Mouse (Mus musculus) neutrophil, adult 65 days (primary cell): ENCODE data around the gene Erlec1. TPM values are rescaled to one million over a fixed set of nuclear protein-coding genes. Genes with fewer than 3 reads are reported as not detected.

Experiments used
- total RNA-seq: library from RNA; stranded (reverse); gene quantifications from 2 replicates; pipeline ENCODE4 v1.2.4, GENCODE M21; 2023

The Erlec1 gene
- total RNA-seq = 16.3 and 19.7 TPM in 2 replicates

DNA sequence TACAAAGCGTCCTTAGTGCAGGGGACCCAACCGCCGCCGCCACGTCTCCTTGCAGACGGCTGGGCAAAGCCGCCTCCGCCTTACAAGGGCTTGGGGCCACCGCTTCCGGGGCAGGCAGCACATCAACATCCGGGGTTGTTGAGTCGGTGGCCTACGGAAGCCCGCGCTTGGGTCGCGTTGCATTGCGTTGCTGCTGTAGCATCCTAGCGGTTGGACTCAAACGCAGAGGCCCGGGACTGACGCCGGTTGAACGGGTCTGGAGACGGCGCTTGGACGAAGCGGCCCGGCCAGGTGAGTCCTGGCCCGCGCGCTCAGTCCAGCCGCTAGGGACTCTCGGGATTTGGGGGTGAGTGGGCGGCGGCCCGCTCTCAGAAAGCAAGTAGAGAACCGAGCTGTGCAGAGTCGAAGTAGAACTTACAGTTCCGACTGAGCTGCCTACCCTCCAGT is at the start of gene Erlec1:
Gene Erlec1, minus strand, starts transcription at position 57 of the 447 bp plus-strand sequence.

DNA sequence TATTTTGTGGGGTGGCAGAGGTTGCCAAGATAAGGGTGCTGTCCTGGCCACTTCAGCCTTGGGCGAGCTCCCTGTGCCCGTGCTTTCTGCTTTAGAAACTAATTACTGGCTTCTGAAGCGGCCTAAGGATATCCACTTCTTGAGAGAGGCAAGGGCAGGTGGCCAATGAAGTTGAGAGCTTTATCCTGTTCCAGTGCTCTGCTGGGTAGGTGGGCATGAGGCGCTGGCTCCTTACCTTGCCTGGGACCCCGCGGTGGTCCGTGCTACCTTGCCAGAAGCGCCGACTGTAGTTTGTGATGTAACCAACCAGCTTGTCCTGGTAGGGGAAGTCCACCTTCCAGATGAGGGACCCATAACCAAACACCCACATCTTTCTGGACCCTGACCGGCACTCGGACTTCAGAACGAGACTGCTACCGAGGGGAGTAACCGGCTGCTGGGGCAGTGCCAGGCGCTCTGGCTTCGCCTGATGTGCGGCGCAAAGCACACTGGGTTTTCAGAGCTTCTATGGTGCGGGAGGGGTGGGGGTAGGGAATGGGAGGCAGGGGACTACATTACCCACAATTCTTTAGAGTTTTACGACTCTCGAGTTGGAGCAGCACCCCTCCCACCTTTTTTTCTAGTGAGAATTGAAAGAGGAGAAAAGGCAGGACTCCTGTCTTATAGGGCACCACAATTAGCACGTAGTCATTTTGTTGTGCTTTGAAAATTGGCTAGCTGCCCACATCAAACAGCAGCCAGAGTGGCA is 31.9 kb upstream of the Erlec1 start, which contains the start of gene Chac2:
Gene Chac2, minus strand, starts transcription at position 474 of the 748 bp plus-strand sequence.

DNA sequence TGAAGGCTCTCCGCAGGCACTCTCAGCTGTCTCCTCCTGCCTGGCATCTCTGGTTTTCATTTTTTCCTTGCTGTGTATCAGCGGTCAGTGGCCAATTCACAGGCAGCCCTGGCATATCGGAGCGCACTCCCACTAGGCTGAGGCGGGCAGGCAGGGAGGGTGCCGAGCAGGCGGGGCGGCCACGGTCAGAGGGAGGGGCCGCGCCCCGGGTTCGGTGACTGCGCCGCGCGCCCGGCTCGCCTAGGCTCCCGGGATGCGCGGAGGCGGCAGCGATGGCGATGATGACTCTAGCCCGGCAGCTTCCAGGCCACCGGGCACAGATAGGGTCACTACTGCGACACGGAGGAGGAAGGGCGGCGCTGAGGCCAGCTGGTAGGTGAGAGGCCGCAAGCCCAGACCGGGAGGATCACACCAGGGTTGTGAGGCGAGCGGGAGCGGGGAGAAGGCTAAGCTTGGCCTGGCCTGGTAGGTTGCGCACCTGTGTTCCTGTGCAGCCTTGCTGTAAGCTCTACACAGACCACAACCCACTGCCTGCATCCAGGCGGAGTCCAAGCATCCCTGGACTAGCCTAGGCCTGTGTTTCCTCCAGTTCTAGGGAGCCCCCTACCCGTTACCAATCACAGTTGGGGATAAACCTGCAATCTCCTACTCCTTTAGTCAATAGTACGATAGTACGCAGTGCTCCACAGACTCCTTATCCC is 68.8 kb downstream of the Erlec1 start, which contains the start of the genes Gpr75 and Asb3:
Gene Gpr75, plus strand, starts transcription at position 188 of the 701 bp plus-strand sequence.
Gene Asb3, plus strand, starts transcription at position 246 of the 701 bp plus-strand sequence.

Other genes starting within 250 kb of the Erlec1 start
- 52.1 and 78.5 TPM in 2 replicates for gene Psme4, start 182.6 kb downstream of the Erlec1 start, total RNA-seq
- not detected in 2 replicates for gene Gpr75, start 69.0 kb downstream of the Erlec1 start, total RNA-seq
- 8.5 and 11.0 TPM in 2 replicates for gene Asb3, start 68.9 kb downstream of the Erlec1 start, total RNA-seq
- 1.9 and 3.4 TPM in 2 replicates for gene Chac2, start 32.0 kb upstream of the Erlec1 start, total RNA-seq
- not detected in 2 replicates for gene Gm17332, start 228.1 kb upstream of the Erlec1 start, total RNA-seq